Mouse (Mus musculus): ENCODE results near the gene Pced1b.
A peak's percentile ranks its signal among the peaks of the same experiment; 100 is the strongest.

The Pced1b gene

GRCm38 (mm10) chr15:97257206-97257775 is 10.4 kb downstream of the Pced1b start:
- no peak for DNase-seq

- DNase-seq: no peak
These were observed 11.8 kb downstream of the Pced1b start for GRCm38 (mm10) chr15:97258483-97259230.

GRCm38 (mm10) chr15:97259300-97259699 is 12.4 kb downstream of the Pced1b start:
- no peak for DNase-seq

GRCm38 (mm10) chr15:97259968-97260597 is 13.2 kb downstream of the Pced1b start:
- DNase-seq: no peak

- DNase-seq: no peak
These were observed 15.3 kb downstream of the Pced1b start for GRCm38 (mm10) chr15:97262251-97262650.

GRCm38 (mm10) chr15:97266236-97266845 is 19.4 kb downstream of the Pced1b start:
- no peak for DNase-seq

GRCm38 (mm10) chr15:97267094-97267695 is 20.3 kb downstream of the Pced1b start:
- no peak for DNase-seq

- no peak for DNase-seq
These were observed 25.2 kb downstream of the Pced1b start for GRCm38 (mm10) chr15:97271985-97272697.

- no peak for DNase-seq
These were observed 25.9 kb downstream of the Pced1b start for GRCm38 (mm10) chr15:97272831-97273230.

GRCm38 (mm10) chr15:97275626-97276395 is 28.9 kb downstream of the Pced1b start:
- no peak for DNase-seq

GRCm38 (mm10) chr15:97276660-97277153 is 29.8 kb downstream of the Pced1b start:
- no peak for DNase-seq

GRCm38 (mm10) chr15:97277328-97277727 is 30.4 kb downstream of the Pced1b start:
- DNase-seq: no peak

GRCm38 (mm10) chr15:97278340-97278948 is 31.5 kb downstream of the Pced1b start:
- DNase-seq: no peak

GRCm38 (mm10) chr15:97280131-97280530 is 33.2 kb downstream of the Pced1b start:
- no peak for DNase-seq

- no peak for DNase-seq
These were observed 33.9 kb downstream of the Pced1b start for GRCm38 (mm10) chr15:97280776-97281175.

GRCm38 (mm10) chr15:97281712-97282571 is 35.0 kb downstream of the Pced1b start:
- peak; percentile 41 for DNase-seq

GRCm38 (mm10) chr15:97282572-97282881 is 35.6 kb downstream of the Pced1b start:
- no peak for DNase-seq

GRCm38 (mm10) chr15:97284201-97284600 is 37.3 kb downstream of the Pced1b start:
- DNase-seq: no peak

- no peak for DNase-seq
These were observed 38.8 kb downstream of the Pced1b start for GRCm38 (mm10) chr15:97285665-97286212.

GRCm38 (mm10) chr15:97286731-97287130 is 39.8 kb downstream of the Pced1b start:
- DNase-seq: no peak
